21 mouse cellular contexts compared by ENCODE assay signal in the genomic region with DNA sequence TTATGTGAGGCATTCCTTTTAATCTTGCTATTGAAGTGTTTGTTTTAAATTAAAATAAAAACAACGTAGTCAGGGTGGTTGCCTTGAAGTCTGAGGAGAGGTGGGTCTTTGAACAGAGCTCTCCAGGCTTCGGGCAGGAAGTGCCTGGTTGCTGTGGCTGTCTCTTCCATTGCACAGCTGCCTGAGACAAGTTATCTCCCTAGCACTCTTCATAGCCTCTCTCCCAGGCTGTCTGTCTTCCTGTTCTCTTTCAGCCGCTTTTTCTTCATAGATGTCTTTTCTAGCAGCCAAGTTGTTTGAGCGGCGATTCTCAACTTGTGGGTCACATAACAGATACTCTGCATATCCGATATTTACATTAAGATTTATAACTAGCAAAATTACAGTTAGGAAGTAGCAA.
"Had no signal": no experiment of that assay in that cellular context is flagged by ENCODE, and none has a peak within 500 bp of the region (broad histone marks: within the 10 kb centered on the region; RNA-seq: fewer than 3 reads in every experiment).

No protein-coding gene starts in this region.

- H3K27ac ChIP-seq: heart, embryonic 10.5 days; hindbrain, embryonic 13.5 days; hindbrain, embryonic 15.5 days; hindbrain, postnatal 0 days; kidney, postnatal 0 days; left cerebral cortex, adult 2 months; limb, embryonic 10.5 days; limb, embryonic 12.5 days had no signal

- ATAC-seq: hindbrain, postnatal 0 days; intestine, embryonic 16.5 days had no signal

- H3K36me3 ChIP-seq: heart, embryonic 10.5 days; heart, embryonic 12.5 days; hindbrain, embryonic 13.5 days; hindbrain, embryonic 15.5 days; kidney, embryonic 15.5 days; limb, embryonic 10.5 days; limb, embryonic 12.5 days had no signal

- H3K4me2 ChIP-seq: hindbrain, embryonic 13.5 days; hindbrain, embryonic 15.5 days; kidney, embryonic 15.5 days; limb, embryonic 12.5 days had no signal

- H3K27me3 ChIP-seq: heart, embryonic 12.5 days; hindbrain, embryonic 13.5 days; hindbrain, embryonic 15.5 days; kidney, embryonic 15.5 days; limb, embryonic 12.5 days had no signal

- H3K9me3 ChIP-seq: heart, embryonic 10.5 days; heart, embryonic 12.5 days; hindbrain, embryonic 13.5 days; hindbrain, embryonic 15.5 days; kidney, embryonic 15.5 days; limb, embryonic 10.5 days; limb, embryonic 12.5 days had no signal

- H3K9ac ChIP-seq: heart, embryonic 12.5 days; hindbrain, embryonic 13.5 days; hindbrain, embryonic 15.5 days; kidney, embryonic 15.5 days; limb, embryonic 12.5 days had no signal

- H3K4me1 ChIP-seq: hindbrain, embryonic 13.5 days; hindbrain, embryonic 15.5 days; limb, embryonic 12.5 days had no signal

- H3K4me3 ChIP-seq: heart, embryonic 10.5 days; heart, embryonic 12.5 days; hindbrain, embryonic 13.5 days; hindbrain, embryonic 15.5 days; kidney, embryonic 15.5 days; left cerebral cortex, adult 2 months; limb, embryonic 10.5 days; limb, embryonic 12.5 days had no signal

- DNase-seq: gastrocnemius, postnatal 14 days; gastrocnemius, postnatal 36 days; heart, adult 18-20 months; heart, postnatal 10 days; kidney, adult 11 months; kidney, adult 2 months; kidney, adult 9 months; kidney, postnatal 14 days; kidney, postnatal 36 days; liver had no signal
